Mouse (Mus musculus): ENCODE data around the gene Srp72. TPM values are rescaled to one million over a fixed set of nuclear protein-coding genes. Genes with fewer than 3 reads are reported as not detected.

Gene Srp72
- polyA plus RNA-seq, 1 experiment from 2014 or later: 90.1 TPM

DNA sequence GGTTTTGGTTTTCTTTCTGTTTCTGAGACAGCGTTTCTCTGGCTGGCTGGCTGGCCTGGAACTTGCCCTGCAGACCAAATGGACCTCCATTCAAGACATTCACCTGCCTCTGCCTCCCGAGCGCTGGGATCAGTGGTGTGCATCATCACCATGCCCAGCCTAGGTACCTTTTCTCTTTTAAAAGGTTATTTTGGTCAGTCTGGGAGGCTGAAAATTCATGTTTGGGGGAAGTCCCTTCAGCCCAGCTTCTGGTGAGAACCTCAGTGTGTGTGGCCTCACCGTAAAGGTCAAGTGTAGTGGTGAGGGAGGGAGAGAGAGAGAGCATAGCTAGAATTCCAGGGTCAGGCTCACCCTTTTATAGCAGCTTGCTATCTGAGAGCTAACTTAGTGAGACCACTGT, 26.7 kb upstream of the Srp72 start:
- Histone ChIP-seq H3K4me1 (replicated peaks; ENCODE audit: control insufficient read depth, insufficient read depth, low read length) (peaks cover 19% of the 10 kb centered on the region), H3K9me3 (ENCODE audit: control insufficient read depth, low read length) (no peaks in the 10 kb centered on the region), H3K4me2 (ENCODE audit: low read length) (no peak overlapping the region), H3K27me3 (replicated peaks; ENCODE audit: control insufficient read depth, insufficient read depth, low read length) (no peaks in the 10 kb centered on the region), H3K4me3 (replicated peaks; ENCODE audit: low read length) (no peak overlapping the region), H3K27ac (ENCODE audit: low read length) (no peak overlapping the region), H3K36me3 (ENCODE audit: control insufficient read depth, insufficient read depth) (no peaks in the 10 kb centered on the region), H3K9ac (replicated peaks; ENCODE audit: low read depth, low read length) (no peak overlapping the region)
- no peak for ATAC-seq
- WGBS: 97% methylated on average over 4 of the region's 4 CpGs

DNA sequence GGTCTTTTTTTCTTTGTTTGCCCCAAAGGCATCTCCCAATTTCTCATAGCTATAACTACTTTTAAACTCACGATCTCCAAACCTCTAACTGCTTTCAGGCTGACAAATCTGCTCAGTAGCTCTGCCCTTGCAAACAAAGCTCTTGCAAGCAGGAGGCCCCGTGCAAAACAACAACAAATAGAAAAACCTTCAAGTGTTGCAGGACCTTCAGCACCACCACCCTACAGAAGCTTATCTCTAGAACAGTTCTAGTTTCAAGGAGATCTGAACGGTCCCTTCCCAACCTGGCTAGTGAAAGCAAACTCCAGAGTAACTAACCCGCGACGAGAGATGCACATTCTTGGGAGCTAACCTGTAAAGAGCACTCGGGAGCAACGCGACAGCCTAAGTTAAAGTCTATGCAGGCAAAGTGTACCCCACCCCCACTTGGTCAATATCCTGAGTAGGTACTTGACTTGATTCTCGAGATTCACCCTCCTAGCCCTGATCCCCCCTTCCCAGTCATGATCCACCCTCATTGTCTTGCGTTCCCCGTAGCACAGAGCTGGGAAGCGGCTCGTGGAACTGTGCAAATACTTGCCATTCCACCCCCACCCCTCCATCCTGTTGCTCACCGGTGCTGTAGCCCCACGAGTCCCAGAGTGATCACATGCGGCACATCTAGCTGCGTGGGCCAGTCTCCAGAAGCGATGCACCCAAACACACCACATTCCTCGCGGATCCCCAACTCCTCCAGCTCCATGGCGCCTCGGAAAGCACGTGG, 24.0 kb upstream of the Srp72 start:
- no peak for ATAC-seq
- peak overlapping the region; percentile 85 for H3K4me3 ChIP-seq (replicated peaks; ENCODE audit: low read length)
- peaks cover 19% of the 10 kb centered on the region for H3K4me1 ChIP-seq (replicated peaks; ENCODE audit: control insufficient read depth, insufficient read depth, low read length)
- H3K9ac ChIP-seq (replicated peaks; ENCODE audit: low read depth, low read length): peak overlapping the region; percentile 59
- H3K27me3 ChIP-seq (replicated peaks; ENCODE audit: control insufficient read depth, insufficient read depth, low read length): no peaks in the 10 kb centered on the region
- WGBS: 0% methylated on average over 24 of the region's 24 CpGs
- peak overlapping the region; percentile 55 for H3K27ac ChIP-seq (ENCODE audit: low read length)
- no peaks in the 10 kb centered on the region for H3K9me3 ChIP-seq (ENCODE audit: control insufficient read depth, low read length)
- no peaks in the 10 kb centered on the region for H3K36me3 ChIP-seq (ENCODE audit: control insufficient read depth, insufficient read depth)
- H3K4me2 ChIP-seq (ENCODE audit: low read length): peak overlapping the region; percentile 90

DNA sequence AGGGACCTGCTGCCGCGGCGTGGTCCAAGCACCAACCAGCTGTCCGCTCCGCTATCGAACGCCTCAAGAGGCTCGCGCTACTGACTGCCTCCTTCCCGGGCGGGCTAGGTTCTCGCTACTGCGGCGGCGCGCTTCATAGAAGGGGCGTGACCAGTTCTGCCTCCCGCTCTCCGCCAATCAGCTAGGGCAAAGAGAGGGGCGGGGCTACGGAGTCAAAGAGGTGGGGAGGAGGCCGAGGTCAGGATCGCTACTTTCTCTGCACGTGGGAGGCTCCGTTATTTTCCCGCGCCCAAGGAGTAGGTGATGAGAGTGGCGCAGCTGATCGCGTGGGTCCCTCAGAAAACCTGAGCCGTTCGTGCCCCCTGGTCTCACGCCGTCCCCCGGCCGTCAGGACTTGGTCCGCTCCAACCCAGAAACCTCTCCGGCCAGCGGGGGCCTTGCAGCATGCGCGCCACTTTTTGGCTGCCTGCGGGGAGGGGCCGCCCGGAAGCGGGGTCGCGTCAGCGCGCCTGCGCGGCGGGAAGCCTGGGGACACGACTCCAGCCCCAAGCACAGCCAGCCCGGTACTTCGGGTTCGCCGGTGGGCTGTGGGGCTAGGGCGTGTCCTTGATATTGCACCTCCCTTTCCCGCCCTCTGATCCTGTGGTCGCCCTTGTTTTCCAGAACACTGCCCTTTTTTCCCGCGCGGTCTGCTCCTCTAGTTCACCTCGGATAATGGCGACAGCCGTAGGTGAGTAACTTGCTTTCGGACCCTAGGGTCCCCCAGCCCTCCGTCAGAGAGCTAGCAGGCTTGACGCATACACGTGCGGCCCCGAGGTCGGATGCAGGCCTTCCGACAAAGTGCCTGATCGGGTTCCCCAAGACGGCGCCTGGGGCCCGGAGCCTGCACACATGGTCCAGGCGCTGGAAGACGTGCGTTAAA, 23.1 kb upstream of the Srp72 start, which contains the start of the genes Paics and Ppat:
Gene Paics, plus strand, starts transcription at position 202 of the 922 bp plus-strand sequence.
Gene Ppat, minus strand, starts transcription at position 473 of the 922 bp plus-strand sequence.
- H3K27ac ChIP-seq (ENCODE audit: low read length): peak within 1 kb of the TSS; percentile 88
- no peaks in the 10 kb centered on the region for H3K9me3 ChIP-seq (ENCODE audit: control insufficient read depth, low read length)
- no peaks in the 10 kb centered on the region for H3K36me3 ChIP-seq (ENCODE audit: control insufficient read depth, insufficient read depth)
- no peaks in the 10 kb centered on the region for H3K27me3 ChIP-seq (replicated peaks; ENCODE audit: control insufficient read depth, insufficient read depth, low read length)
- ATAC-seq: peak; percentile 97
- peaks cover 19% of the 10 kb centered on the region for H3K4me1 ChIP-seq (replicated peaks; ENCODE audit: control insufficient read depth, insufficient read depth, low read length)
- H3K4me2 ChIP-seq (ENCODE audit: low read length): peak within 1 kb of the TSS; percentile 90
- peak within 1 kb of the TSS; percentile 70 for H3K9ac ChIP-seq (replicated peaks; ENCODE audit: low read depth, low read length)
- WGBS: 0% methylated on average over 78 of the region's 81 CpGs
- peak within 1 kb of the TSS; percentile 85 for H3K4me3 ChIP-seq (replicated peaks; ENCODE audit: low read length)

GRCm38 (mm10) chr5:76952112-76953040, 22.1 kb upstream of the Srp72 start:
- Histone ChIP-seq H3K9me3 (ENCODE audit: control insufficient read depth, low read length) (no peaks in the 10 kb centered on the region), H3K4me1 (replicated peaks; ENCODE audit: control insufficient read depth, insufficient read depth, low read length) (peaks cover 19% of the 10 kb centered on the region), H3K27ac (ENCODE audit: low read length) (peak overlapping the region; percentile 88), H3K27me3 (replicated peaks; ENCODE audit: control insufficient read depth, insufficient read depth, low read length) (no peaks in the 10 kb centered on the region), H3K4me3 (replicated peaks; ENCODE audit: low read length) (peak overlapping the region; percentile 85), H3K9ac (replicated peaks; ENCODE audit: low read depth, low read length) (peak overlapping the region; percentile 70), H3K36me3 (ENCODE audit: control insufficient read depth, insufficient read depth) (peaks cover 4% of the 10 kb centered on the region), H3K4me2 (ENCODE audit: low read length) (peak overlapping the region; percentile 90)
- WGBS: 14% methylated on average over 7 of the region's 7 CpGs
- ATAC-seq: no peak

DNA sequence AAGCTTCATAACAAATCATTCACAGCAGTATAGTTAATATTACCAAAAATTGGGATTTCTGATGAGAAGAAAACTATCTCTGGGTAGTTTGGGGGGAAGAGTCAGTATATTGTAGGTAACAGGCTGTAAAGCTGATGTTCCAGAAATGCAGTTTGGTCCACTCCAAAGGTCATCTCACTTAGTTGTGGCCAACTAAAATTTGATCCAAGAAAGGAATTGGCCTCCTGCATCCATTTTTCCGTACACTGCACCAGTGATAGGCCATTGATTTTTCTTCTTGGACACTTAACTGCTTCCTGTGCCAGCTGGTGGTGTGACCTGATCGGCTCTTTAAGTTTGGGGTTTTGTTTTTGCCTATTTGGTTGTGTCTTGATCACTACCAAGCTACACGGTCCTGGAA, 20.7 kb upstream of the Srp72 start:
- no peak overlapping the region for H3K27ac ChIP-seq (ENCODE audit: low read length)
- H3K9ac ChIP-seq (replicated peaks; ENCODE audit: low read depth, low read length): no peak overlapping the region
- H3K27me3 ChIP-seq (replicated peaks; ENCODE audit: control insufficient read depth, insufficient read depth, low read length): no peaks in the 10 kb centered on the region
- WGBS: 70% methylated on average over 3 of the region's 3 CpGs
- peaks cover 19% of the 10 kb centered on the region for H3K4me1 ChIP-seq (replicated peaks; ENCODE audit: control insufficient read depth, insufficient read depth, low read length)
- H3K9me3 ChIP-seq (ENCODE audit: control insufficient read depth, low read length): no peaks in the 10 kb centered on the region
- no peak for ATAC-seq
- no peak overlapping the region for H3K4me2 ChIP-seq (ENCODE audit: low read length)
- no peak overlapping the region for H3K4me3 ChIP-seq (replicated peaks; ENCODE audit: low read length)
- peaks cover 10% of the 10 kb centered on the region for H3K36me3 ChIP-seq (ENCODE audit: control insufficient read depth, insufficient read depth)

DNA sequence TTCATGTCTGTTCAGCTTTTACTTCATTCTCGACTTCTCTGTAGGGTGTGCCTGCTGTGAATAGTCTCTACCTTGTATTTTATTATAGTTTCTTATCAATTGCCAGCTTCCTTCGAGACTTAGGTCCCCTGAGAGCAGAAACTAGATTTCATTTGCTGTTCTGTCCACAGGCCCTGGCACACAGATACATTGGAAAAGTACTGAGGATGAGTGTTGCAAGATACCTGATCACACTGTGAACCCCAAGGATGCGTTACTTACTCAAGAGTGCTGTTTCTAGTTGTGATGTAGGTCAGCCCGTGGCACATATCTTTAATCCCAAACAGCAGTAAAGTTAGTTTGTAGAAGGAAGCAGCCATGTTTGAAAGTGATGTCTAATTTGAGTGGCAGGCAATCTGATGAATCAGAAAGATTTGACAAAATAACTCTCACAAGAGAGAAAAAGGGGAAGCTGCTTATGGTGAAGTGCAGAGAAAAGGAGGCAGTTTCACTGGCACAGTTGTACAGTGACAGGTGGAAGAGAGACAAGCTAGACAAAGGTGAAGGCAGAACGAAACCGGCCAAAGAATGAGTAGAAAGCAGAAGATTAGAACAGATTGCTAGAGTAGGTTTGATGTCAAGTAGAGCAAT, 20.1 kb upstream of the Srp72 start:
- ATAC-seq: no peak
- Histone ChIP-seq H3K9me3 (ENCODE audit: control insufficient read depth, low read length) (no peaks in the 10 kb centered on the region), H3K4me1 (replicated peaks; ENCODE audit: control insufficient read depth, insufficient read depth, low read length) (peaks cover 19% of the 10 kb centered on the region), H3K4me2 (ENCODE audit: low read length) (no peak overlapping the region), H3K27ac (ENCODE audit: low read length) (no peak overlapping the region), H3K9ac (replicated peaks; ENCODE audit: low read depth, low read length) (no peak overlapping the region), H3K36me3 (ENCODE audit: control insufficient read depth, insufficient read depth) (peaks cover 12% of the 10 kb centered on the region), H3K27me3 (replicated peaks; ENCODE audit: control insufficient read depth, insufficient read depth, low read length) (no peaks in the 10 kb centered on the region), H3K4me3 (replicated peaks; ENCODE audit: low read length) (no peak overlapping the region)
- WGBS: 79% methylated on average over 6 of the region's 6 CpGs

DNA sequence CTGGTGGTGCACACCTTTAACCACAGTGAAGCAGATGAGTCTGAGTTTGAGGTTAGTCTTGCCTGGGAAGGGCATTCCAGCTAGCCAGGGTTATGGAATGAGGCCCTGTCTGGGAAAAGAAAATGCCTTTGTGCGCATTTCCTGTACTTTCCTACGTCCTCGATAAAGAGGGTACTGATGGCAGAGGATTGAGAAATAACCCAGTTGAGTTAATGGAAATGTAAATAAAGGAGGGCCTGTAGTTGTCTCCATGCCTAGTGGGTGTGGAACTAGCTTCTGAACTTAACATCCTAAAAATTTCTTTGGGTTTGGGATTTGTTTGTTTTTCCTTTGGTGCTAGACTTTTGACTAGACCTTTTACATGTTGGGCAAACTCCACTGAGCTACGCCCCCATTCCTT, 19.0 kb upstream of the Srp72 start:
- Histone ChIP-seq H3K27ac (ENCODE audit: low read length) (no peak overlapping the region), H3K4me1 (replicated peaks; ENCODE audit: control insufficient read depth, insufficient read depth, low read length) (peaks cover 12% of the 10 kb centered on the region), H3K4me2 (ENCODE audit: low read length) (no peak overlapping the region), H3K9ac (replicated peaks; ENCODE audit: low read depth, low read length) (no peak overlapping the region), H3K9me3 (ENCODE audit: control insufficient read depth, low read length) (no peaks in the 10 kb centered on the region), H3K4me3 (replicated peaks; ENCODE audit: low read length) (no peak overlapping the region), H3K27me3 (replicated peaks; ENCODE audit: control insufficient read depth, insufficient read depth, low read length) (no peaks in the 10 kb centered on the region), H3K36me3 (ENCODE audit: control insufficient read depth, insufficient read depth) (peaks cover 16% of the 10 kb centered on the region)
- WGBS: 84% methylated on average over 4 of the region's 4 CpGs
- no peak for ATAC-seq

GRCm38 (mm10) chr5:76957954-76958353, 16.5 kb upstream of the Srp72 start:
- H3K4me3 ChIP-seq (replicated peaks; ENCODE audit: low read length): no peak overlapping the region
- H3K4me1 ChIP-seq (replicated peaks; ENCODE audit: control insufficient read depth, insufficient read depth, low read length): no peaks in the 10 kb centered on the region; the same call in none of the 2 replicates
- no peak for ATAC-seq
- no peak overlapping the region for H3K4me2 ChIP-seq (ENCODE audit: low read length)
- H3K36me3 ChIP-seq (ENCODE audit: control insufficient read depth, insufficient read depth): peaks cover 26% of the 10 kb centered on the region
- no peak overlapping the region for H3K9ac ChIP-seq (replicated peaks; ENCODE audit: low read depth, low read length)
- no peaks in the 10 kb centered on the region for H3K27me3 ChIP-seq (replicated peaks; ENCODE audit: control insufficient read depth, insufficient read depth, low read length)
- H3K27ac ChIP-seq (ENCODE audit: low read length): no peak overlapping the region
- H3K9me3 ChIP-seq (ENCODE audit: control insufficient read depth, low read length): no peaks in the 10 kb centered on the region
- WGBS: 100% methylated on average over 1 of the region's 1 CpGs

All from forebrain, embryonic 16.5 days (tissue).